Mouse (Mus musculus) intestine, embryonic 14.5 days (tissue): Measurements from ENCODE around the gene Il23a. TPM values are rescaled to one million over a fixed set of nuclear protein-coding genes. Genes with fewer than 3 reads are reported as not detected.
"Not testable (repeated sequence)": the region's sequence is repeated elsewhere in the genome, so short reads cannot be mapped to it uniquely, and the experiment has no call there.

Experiments
- ATAC-seq: fragments of 200-750 bp; cut with Nextera tagmentation; replicated peaks from 2 replicates; pipeline ENCODE4 v1.8.0; 2017; ENCODE audit warnings: low read depth, moderate number of reproducible peaks, moderate TSS enrichment, moderate library complexity; ENCODE audit not compliant: low FRiP score, low TSS enrichment
- DNase-seq: peaks from one replicate; pipeline ENCODE4 v3.0.0-alpha.2; 2018; ENCODE audit warnings: low spot score
- H3K27ac ChIP-seq: fragments of 300-500 bp; sonication (generic); 2 replicates; pipeline ENCODE4 v1.5.1; 2014; ENCODE audit warnings: low read depth, mild to moderate bottlenecking, control low read depth
- H3K27me3 ChIP-seq: fragments of 300-500 bp; sonication (generic); replicated peaks from 2 replicates; pipeline ENCODE4 v1.6.1; 2014; ENCODE audit warnings: low read length, control low read depth; ENCODE audit not compliant: control insufficient read depth, insufficient read depth
- H3K36me3 ChIP-seq: fragments of 300-500 bp; sonication (generic); 2 replicates; pipeline ENCODE4 v1.6.1; 2014; ENCODE audit warnings: low read length, control low read depth; ENCODE audit not compliant: control insufficient read depth, insufficient read depth
- H3K4me1 ChIP-seq: fragments of 300-500 bp; sonication (generic); replicated peaks from 2 replicates; pipeline ENCODE4 v1.6.1; 2014; ENCODE audit warnings: low read length, control low read depth, mixed read lengths; ENCODE audit not compliant: control insufficient read depth, insufficient read depth
- H3K4me2 ChIP-seq: fragments of 300-500 bp; sonication (generic); 2 replicates; pipeline ENCODE4 v1.6.1; 2014; ENCODE audit warnings: low read length
- H3K4me3 ChIP-seq: fragments of 300-500 bp; sonication (generic); 2 replicates; pipeline ENCODE4 v1.5.1; 2014; ENCODE audit warnings: low read depth, low read length, control low read depth, mixed read lengths
- H3K9ac ChIP-seq: fragments of 300-500 bp; sonication (generic); 2 replicates; pipeline ENCODE4 v1.6.1; 2014; ENCODE audit warnings: mild to moderate bottlenecking, low read length
- H3K9me3 ChIP-seq: fragments of 300-500 bp; sonication (generic); 2 replicates; pipeline ENCODE4 v1.6.1; 2016; ENCODE audit warnings: low read length, control low read depth; ENCODE audit not compliant: control insufficient read depth
- WGBS: fragments of 180-500 bp; shearing (Covaris S2); extraction: QIAGEN DNeasy Blood & Tissue Kit; methylation state at CpG from one replicate; pipeline ENCODE4 v1.1.7; 2014; 5-methylcytosine and 5-hydroxymethylcytosine counted together
- polyA plus RNA-seq: library from polyadenylated mRNA; unstranded; fragments of >200 nt; fragmentation: Nextera tagmentation; extraction: Ambion mirVana; gene quantifications from 2 replicates; pipeline ENCODE4 v1.2.1, GENCODE M21; 2014

The Il23a gene
- polyA plus RNA-seq, 1 experiment from 2014 or later = 0.77 TPM

- Histone ChIP-seq H3K9ac (no peak overlapping the region), H3K9me3 (no peaks in the 10 kb centered on the region), H3K36me3 (no peaks in the 10 kb centered on the region), H3K4me2 (no peak overlapping the region), H3K4me3 (no peak overlapping the region), H3K4me1 (peaks cover 16% of the 10 kb centered on the region), H3K27me3 (no peaks in the 10 kb centered on the region), H3K27ac (no peak overlapping the region)
- DNase-seq (no peak), ATAC-seq (no peak)
- WGBS = 63% methylated on average over 6 of the region's 6 CpGs
Observed at GRCm38 (mm10) chr10:128298243-128298642, 309 bp downstream of the Il23a start.

- H3K36me3 ChIP-seq = no peaks in the 10 kb centered on the region
- DNase-seq = peak; percentile 70
- peak; percentile 56 for ATAC-seq
- peak overlapping the region; percentile 64 for H3K27ac ChIP-seq
- no peak overlapping the region for H3K4me3 ChIP-seq
- no peaks in the 10 kb centered on the region for H3K27me3 ChIP-seq
- peaks cover 16% of the 10 kb centered on the region for H3K4me1 ChIP-seq
- 55% methylated on average over 11 of the region's 11 CpGs for WGBS
- H3K4me2 ChIP-seq = no peak overlapping the region
- H3K9ac ChIP-seq = no peak overlapping the region
- no peaks in the 10 kb centered on the region for H3K9me3 ChIP-seq
Observed at GRCm38 (mm10) chr10:128297622-128298021, 930 bp downstream of the Il23a start.

GRCm38 (mm10) chr10:128297221-128297620 is 1.3 kb downstream of the Il23a start:
- no peaks in the 10 kb centered on the region for H3K27me3 ChIP-seq
- H3K4me2 ChIP-seq = no peak overlapping the region
- H3K4me3 ChIP-seq = no peak overlapping the region
- DNase-seq (peak; percentile 53), ATAC-seq (no peak)
- 59% methylated on average over 4 of the region's 4 CpGs for WGBS
- no peak overlapping the region for H3K9ac ChIP-seq
- peaks cover 2% of the 10 kb centered on the region; the same call in 1 of the 2 replicates for H3K36me3 ChIP-seq
- peaks cover 13% of the 10 kb centered on the region for H3K4me1 ChIP-seq
- H3K27ac ChIP-seq = peak overlapping the region; percentile 64
- no peaks in the 10 kb centered on the region for H3K9me3 ChIP-seq

GRCm38 (mm10) chr10:128296370-128297090 is 2.0 kb downstream of the Il23a start:
- Histone ChIP-seq H3K4me2 (no peak overlapping the region), H3K9ac (no peak overlapping the region), H3K36me3 (peaks cover 9% of the 10 kb centered on the region), H3K9me3 (no peaks in the 10 kb centered on the region), H3K27me3 (no peaks in the 10 kb centered on the region), H3K27ac (0 out of 2 replicates have a peak overlapping the region, but pooled peaks have one; percentile 9), H3K4me1 (0 out of 2 replicates have a peak, but pooled peaks cover 11% of the 10 kb centered on the region), H3K4me3 (no peak overlapping the region)
- ATAC-seq = no peak
- no peak for DNase-seq
- WGBS = 73% methylated on average over 13 of the region's 13 CpGs

GRCm38 (mm10) chr10:128290594-128290993 is 8.0 kb downstream of the Il23a start:
- not testable (repeated sequence) for DNase-seq, H3K9ac ChIP-seq, H3K27me3 ChIP-seq, H3K4me2 ChIP-seq, H3K27ac ChIP-seq, H3K4me1 ChIP-seq, H3K4me3 ChIP-seq, H3K9me3 ChIP-seq, ATAC-seq
- 90% methylated on average over 1 of the region's 1 CpGs for WGBS
- H3K36me3 ChIP-seq = peaks cover 15% of the 10 kb centered on the region

- WGBS = 67% methylated on average over 31 of the region's 31 CpGs
- no peak overlapping the region for H3K9ac ChIP-seq
- no peaks in the 10 kb centered on the region for H3K27me3 ChIP-seq
- peaks cover 35% of the 10 kb centered on the region for H3K36me3 ChIP-seq
- H3K4me2 ChIP-seq = no peak overlapping the region
- no peaks in the 10 kb centered on the region for H3K9me3 ChIP-seq
- DNase-seq (peak; percentile 84), ATAC-seq (no peak)
- H3K4me3 ChIP-seq = no peak overlapping the region
- no peak overlapping the region for H3K27ac ChIP-seq
- H3K4me1 ChIP-seq = no peaks in the 10 kb centered on the region
Observed at GRCm38 (mm10) chr10:128283604-128284579, 14.7 kb downstream of the Il23a start.

- WGBS = 87% methylated on average over 20 of the region's 20 CpGs
- no peaks in the 10 kb centered on the region for H3K27me3 ChIP-seq
- H3K27ac ChIP-seq = no peak overlapping the region
- H3K4me3 ChIP-seq = no peak overlapping the region
- H3K4me2 ChIP-seq = no peak overlapping the region
- H3K9ac ChIP-seq = no peak overlapping the region
- ATAC-seq (no peak), DNase-seq (no peak)
- no peaks in the 10 kb centered on the region for H3K4me1 ChIP-seq
- H3K36me3 ChIP-seq = peaks cover 36% of the 10 kb centered on the region
- no peaks in the 10 kb centered on the region for H3K9me3 ChIP-seq
Observed at GRCm38 (mm10) chr10:128282886-128283450, 15.6 kb downstream of the Il23a start.

- no peak for ATAC-seq
- H3K9me3 ChIP-seq = no peaks in the 10 kb centered on the region
- H3K4me3 ChIP-seq = no peak overlapping the region
- 88% methylated on average over 14 of the region's 14 CpGs for WGBS
- peaks cover 41% of the 10 kb centered on the region for H3K36me3 ChIP-seq
- H3K27ac ChIP-seq = no peak overlapping the region
- DNase-seq = no peak
- H3K4me2 ChIP-seq = no peak overlapping the region
- no peaks in the 10 kb centered on the region for H3K4me1 ChIP-seq
- H3K9ac ChIP-seq = no peak overlapping the region
- H3K27me3 ChIP-seq = no peaks in the 10 kb centered on the region
Observed at GRCm38 (mm10) chr10:128281682-128282081, 16.9 kb downstream of the Il23a start.
